Mouse (Mus musculus) cerebellum, postnatal 14 days (tissue): Measurements from ENCODE around the gene Gm21783.
"Not testable (repeated sequence)": the region's sequence is repeated elsewhere in the genome, so short reads cannot be mapped to it uniquely, and the experiment has no call there.

ENCODE experiments used
- DNase-seq, 2 experiments: peaks; one replicate each; pipeline ENCODE4 v3.0.0; 2021; ENCODE audit warnings: mixed read lengths in 2 of 2

Gene Gm21783

GRCm38 (mm10) chrY:44981163-44981562, at the start of gene Gm21783:
Gene Gm21783 (minus strand): TSS chrY:44981263.
- DNase-seq, result not testable (repeated sequence)
